Mouse (Mus musculus) bone marrow macrophage, adult 2 months (primary cell): ENCODE data around the gene Gm30083. TPM values are rescaled to one million over a fixed set of nuclear protein-coding genes. Genes with fewer than 3 reads are reported as not detected.

Experiments used
- H3K27ac ChIP-seq: 2 replicates; pipeline ENCODE4 v1.5.1; 2012; ENCODE audit warnings: low read depth, low read length; ENCODE audit not compliant: insufficient read depth
- H3K4me1 ChIP-seq: 2 replicates; pipeline ENCODE4 v1.6.1; 2012; ENCODE audit warnings: low read length; ENCODE audit not compliant: control insufficient read depth, insufficient read depth
- H3K4me3 ChIP-seq: 2 replicates; pipeline ENCODE4 v1.5.1; 2012; ENCODE audit warnings: mild to moderate bottlenecking, low read length, moderate library complexity; ENCODE audit not compliant: insufficient read depth
- CTCF ChIP-seq: IDR thresholded peaks from 2 replicates; pipeline ENCODE4 v1.5.1; 2012; ENCODE audit warnings: low read depth, mild to moderate bottlenecking, low read length, moderate library complexity
- POLR2A ChIP-seq: IDR thresholded peaks from 2 replicates; pipeline ENCODE4 v1.6.1; 2012; ENCODE audit warnings: mild to moderate bottlenecking, low read depth, low read length, borderline replicate concordance
- polyA plus RNA-seq: library from polyadenylated mRNA; stranded (reverse); fragments of >200 nt; gene quantifications from 2 replicates; pipeline ENCODE4 v1.2.4, GENCODE M21; 2012; ENCODE audit not compliant: missing spikeins, insufficient read depth, insufficient read length

Gm30083 gene
- polyA plus RNA-seq, 1 experiment = not detected

GRCm38 (mm10) chr14:33972679-33973078 is 42.3 kb downstream of the Gm30083 start:
- H3K4me1 ChIP-seq = no peaks in the 10 kb centered on the region
- no peak overlapping the region for H3K27ac ChIP-seq
- H3K4me3 ChIP-seq = no peak overlapping the region
- TF ChIP-seq POLR2A (no peak), CTCF (no peak)

- no peaks in the 10 kb centered on the region for H3K4me1 ChIP-seq
- no peak overlapping the region for H3K4me3 ChIP-seq
- TF ChIP-seq POLR2A (no peak), CTCF (peak; percentile 45; the same call in 1 of the 2 replicates)
- H3K27ac ChIP-seq = no peak overlapping the region
These were observed 49.3 kb downstream of the Gm30083 start for GRCm38 (mm10) chr14:33965675-33966074.

GRCm38 (mm10) chr14:33959341-33959740 is 55.6 kb downstream of the Gm30083 start:
- TF ChIP-seq CTCF (peak; percentile 40; the same call in 1 of the 2 replicates), POLR2A (no peak)
- Histone ChIP-seq H3K4me1 (no peaks in the 10 kb centered on the region), H3K4me3 (no peak overlapping the region), H3K27ac (no peak overlapping the region)

- H3K4me1 ChIP-seq = no peaks in the 10 kb centered on the region
- TF ChIP-seq POLR2A (no peak), CTCF (no peak)
- no peak overlapping the region for H3K27ac ChIP-seq
- H3K4me3 ChIP-seq = no peak overlapping the region
These were observed 56.1 kb downstream of the Gm30083 start for GRCm38 (mm10) chr14:33958841-33959240.

GRCm38 (mm10) chr14:33958186-33958585 is 56.8 kb downstream of the Gm30083 start:
- Histone ChIP-seq H3K4me3 (no peak overlapping the region), H3K27ac (no peak overlapping the region), H3K4me1 (no peaks in the 10 kb centered on the region)
- TF ChIP-seq POLR2A = no peak
- TF ChIP-seq CTCF = no peak

- no peak for TF ChIP-seq CTCF
- no peak for TF ChIP-seq POLR2A
- Histone ChIP-seq H3K27ac (no peak overlapping the region), H3K4me1 (no peaks in the 10 kb centered on the region), H3K4me3 (no peak overlapping the region)
These were observed 58.9 kb downstream of the Gm30083 start for GRCm38 (mm10) chr14:33956055-33956454.

- Histone ChIP-seq H3K4me3 (no peak within 1 kb of the TSS), H3K27ac (no peak within 1 kb of the TSS), H3K4me1 (no peaks in the 10 kb centered on the region)
- TF ChIP-seq POLR2A (no peak), CTCF (no peak)
These were observed 61.2 kb downstream of the Gm30083 start, which contains the start of gene Rbp3 for GRCm38 (mm10) chr14:33953761-33954160. Gene Rbp3, plus strand, starts transcription at chr14:33954003.

GRCm38 (mm10) chr14:33952233-33952981 is 62.6 kb downstream of the Gm30083 start:
- TF ChIP-seq POLR2A = no peak
- TF ChIP-seq CTCF = no peak
- no peak overlapping the region for H3K27ac ChIP-seq
- H3K4me1 ChIP-seq = no peaks in the 10 kb centered on the region
- no peak overlapping the region for H3K4me3 ChIP-seq

GRCm38 (mm10) chr14:33946125-33946524 is 68.9 kb downstream of the Gm30083 start:
- Histone ChIP-seq H3K4me1 (no peaks in the 10 kb centered on the region), H3K4me3 (no peak overlapping the region), H3K27ac (no peak overlapping the region)
- no peak for TF ChIP-seq POLR2A
- TF ChIP-seq CTCF = no peak

- no peaks in the 10 kb centered on the region for H3K4me1 ChIP-seq
- H3K27ac ChIP-seq = no peak overlapping the region
- TF ChIP-seq POLR2A (no peak), CTCF (no peak)
- no peak overlapping the region for H3K4me3 ChIP-seq
These were observed 72.8 kb downstream of the Gm30083 start for GRCm38 (mm10) chr14:33942222-33942621.
